Mouse (Mus musculus) heart, postnatal 0 days (tissue): ENCODE data around the gene Mapk8.

Experiments
- CTCF ChIP-seq: IDR thresholded peaks from 2 replicates; pipeline ENCODE4 v1.5.1; 2016; ENCODE audit warnings: antibody characterized with exemption, control low read depth, low read depth
- EP300 ChIP-seq: IDR thresholded peaks from 2 replicates; pipeline ENCODE4 v1.6.1; 2016; ENCODE audit warnings: antibody characterized with exemption, low read depth

DNA sequence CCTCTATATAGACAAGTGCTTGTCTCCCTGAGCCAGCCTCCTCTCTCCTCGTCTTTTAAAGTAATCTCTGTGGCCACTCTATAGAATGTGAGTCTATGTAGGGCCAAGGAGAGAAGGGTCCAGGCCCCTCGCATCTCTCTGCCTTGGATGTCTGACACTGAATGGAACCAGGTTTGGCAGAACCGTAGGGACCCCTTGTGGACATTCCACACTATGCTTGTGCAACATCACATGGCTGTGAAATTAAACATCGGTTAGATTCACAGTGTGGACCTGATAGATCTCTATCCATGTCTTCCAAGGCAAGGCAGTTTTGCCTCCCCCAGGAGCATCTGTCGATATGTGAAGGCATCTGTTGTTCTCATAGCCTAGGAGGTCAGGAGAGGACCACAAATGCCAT lies 108.3 kb downstream of the Mapk8 start:
- TF ChIP-seq CTCF = peak; percentile 26
- no peak for TF ChIP-seq EP300
